Mouse (Mus musculus): ENCODE measurements around the gene Pla2g16. TPM values are rescaled to one million over a fixed set of nuclear protein-coding genes. Genes with fewer than 3 reads are reported as not detected.

Pla2g16 gene
- polyA plus RNA-seq (2014; fragmentation: Illumina TruSeq; extraction: RNeasy Lipid Tissue Mini Kit (QIAGEN cat#74804)) = 16.4 TPM

GRCm38 (mm10) chr19:7557328-7557822, at the start of gene Pla2g16:
TSS of gene Pla2g16 (plus strand) at chr19:7557459.

GRCm38 (mm10) chr19:7606801-7607689, 49.8 kb downstream of the Pla2g16 start, which contains the start of gene Lgals12:
TSS of gene Lgals12 (minus strand) at chr19:7607193.

GRCm38 (mm10) chr19:7611942-7612757, 54.9 kb downstream of the Pla2g16 start, which contains the start of gene Hrasls5:
TSS of gene Hrasls5 (plus strand) at chr19:7612541.

Other genes starting within 250 kb of the Pla2g16 start
- gene Mark2, start 215.6 kb upstream of the Pla2g16 start, polyA plus RNA-seq (2014; fragmentation: Illumina TruSeq; extraction: RNeasy Lipid Tissue Mini Kit (QIAGEN cat#74804)) = 42.0 TPM
- 1.1 TPM for gene Spindoc, start 174.5 kb upstream of the Pla2g16 start, polyA plus RNA-seq (2014; fragmentation: Illumina TruSeq; extraction: RNeasy Lipid Tissue Mini Kit (QIAGEN cat#74804))
- gene 2700081O15Rik, start 139.8 kb upstream of the Pla2g16 start, polyA plus RNA-seq (2014; fragmentation: Illumina TruSeq; extraction: RNeasy Lipid Tissue Mini Kit (QIAGEN cat#74804)) = 27.8 TPM
- gene Rtn3, start 74.2 kb upstream of the Pla2g16 start, polyA plus RNA-seq (2014; fragmentation: Illumina TruSeq; extraction: RNeasy Lipid Tissue Mini Kit (QIAGEN cat#74804)) = 338 TPM
- 280 TPM for gene Atl3, start 63.4 kb upstream of the Pla2g16 start, polyA plus RNA-seq (2014; fragmentation: Illumina TruSeq; extraction: RNeasy Lipid Tissue Mini Kit (QIAGEN cat#74804))
- gene Lgals12, start 49.7 kb downstream of the Pla2g16 start, polyA plus RNA-seq (2014; fragmentation: Illumina TruSeq; extraction: RNeasy Lipid Tissue Mini Kit (QIAGEN cat#74804)) = 5.8 TPM
- not detected for gene Hrasls5, start 55.1 kb downstream of the Pla2g16 start, polyA plus RNA-seq (2014; fragmentation: Illumina TruSeq; extraction: RNeasy Lipid Tissue Mini Kit (QIAGEN cat#74804))
- gene Slc22a19, start 153.9 kb downstream of the Pla2g16 start, polyA plus RNA-seq (2014; fragmentation: Illumina TruSeq; extraction: RNeasy Lipid Tissue Mini Kit (QIAGEN cat#74804)) = not detected
- gene Slc22a26, start 245.2 kb downstream of the Pla2g16 start, polyA plus RNA-seq (2014; fragmentation: Illumina TruSeq; extraction: RNeasy Lipid Tissue Mini Kit (QIAGEN cat#74804)) = not detected

Data from ovary, adult 10 weeks (tissue).